Mouse (Mus musculus) liver, adult 2 months (tissue): ENCODE data around the gene 6330409D20Rik. TPM values are rescaled to one million over a fixed set of nuclear protein-coding genes. Genes with fewer than 3 reads are reported as not detected.

Source experiments
- DNase-seq: peaks from one replicate; pipeline ENCODE4 v3.0.0-alpha.2; 2011; ENCODE audit warnings: low read depth, low spot score; ENCODE audit errors: extremely low read depth
- H3K27ac ChIP-seq: fragments of 200-500 bp; replicated peaks from 2 replicates; pipeline ENCODE4 v1.5.1; 2012; ENCODE audit warnings: low read depth, mild to moderate bottlenecking, control low read depth, inconsistent platforms, low read length; ENCODE audit not compliant: insufficient read depth
- H3K27me3 ChIP-seq: fragments of 200-500 bp; 2 replicates; pipeline ENCODE4 v1.6.1; 2012; ENCODE audit warnings: mild to moderate bottlenecking, moderate library complexity, low read length, inconsistent platforms; ENCODE audit not compliant: control insufficient read depth, insufficient read depth
- H3K36me3 ChIP-seq: fragments of 200-500 bp; 2 replicates; pipeline ENCODE4 v1.6.1; 2012; ENCODE audit warnings: low read length, inconsistent platforms; ENCODE audit not compliant: control insufficient read depth, insufficient read depth
- H3K4me1 ChIP-seq: fragments of 200-500 bp; 2 replicates; pipeline ENCODE4 v1.6.1; 2011; ENCODE audit warnings: low read length; ENCODE audit not compliant: control insufficient read depth, insufficient read depth
- H3K4me3 ChIP-seq: fragments of 200-500 bp; 2 replicates; pipeline ENCODE4 v1.5.1; 2011; ENCODE audit warnings: low read depth, mild to moderate bottlenecking, control low read depth, low read length, moderate library complexity; ENCODE audit not compliant: insufficient read depth
- H3K79me2 ChIP-seq: fragments of 200-500 bp; 2 replicates; pipeline ENCODE4 v1.6.1; 2012; ENCODE audit warnings: inconsistent platforms, mild to moderate bottlenecking, low read length, moderate library complexity; ENCODE audit not compliant: control insufficient read depth, insufficient read depth
- H3K9ac ChIP-seq: fragments of 200-500 bp; 2 replicates; pipeline ENCODE4 v1.6.1; 2012; ENCODE audit warnings: low read depth, mild to moderate bottlenecking, control low read depth, inconsistent platforms, low read length
- CTCF ChIP-seq: fragments of 200-500 bp; IDR thresholded peaks from 2 replicates; pipeline ENCODE4 v1.5.1; 2011; ENCODE audit warnings: low read depth, low read length, control low read depth
- POLR2A ChIP-seq: fragments of 200-500 bp; IDR thresholded peaks from 2 replicates; pipeline ENCODE4 v1.6.1; 2011; ENCODE audit warnings: low read length, control low read depth; ENCODE audit not compliant: insufficient read depth; ENCODE audit errors: extremely low read depth
- WGBS: fragments of 180-500 bp; shearing (Covaris S2); methylation state at CpG from one replicate; pipeline ENCODE4 v1.1.7; 2018; 5-methylcytosine and 5-hydroxymethylcytosine counted together
- polyA plus RNA-seq: library from polyadenylated mRNA; depleted of rRNA; stranded (reverse); fragments of >200 nt; gene quantifications from 2 replicates; pipeline ENCODE4 v1.2.3, GENCODE M21; 2012
- total RNA-seq: library from RNA; depleted of rRNA; stranded (reverse); fragments of >200 nt; gene quantifications from 2 replicates; pipeline ENCODE4 v1.2.3, GENCODE M21; 2014

6330409D20Rik gene
- total and polyA plus RNA-seq, 2 experiments, result not detected

DNA sequence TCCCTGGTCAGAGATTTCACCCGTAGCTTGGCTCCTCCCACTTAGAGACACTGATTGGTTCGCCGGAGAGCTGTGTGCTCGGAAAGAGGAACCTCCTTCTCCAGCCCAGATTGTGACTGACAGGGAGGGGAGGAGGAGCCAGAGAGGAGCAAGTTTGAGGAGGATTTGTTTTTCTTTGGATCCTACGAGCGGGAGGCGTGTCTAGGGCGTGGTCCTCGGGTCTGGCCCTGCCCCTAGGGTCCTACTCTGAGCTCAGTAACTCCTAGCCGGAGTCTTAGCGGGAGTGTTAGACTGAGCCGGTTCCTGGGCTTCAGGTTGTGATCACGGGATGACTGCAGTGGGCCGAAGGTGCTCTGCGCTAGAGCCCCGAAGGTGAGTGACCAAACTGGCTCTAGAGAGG lies 13.4 kb downstream of the 6330409D20Rik start:
- Histone ChIP-seq H3K36me3 (no peaks in the 10 kb centered on the region), H3K4me1 (0 out of 2 replicates have a peak, but pooled peaks cover 3% of the 10 kb centered on the region), H3K27ac (peak overlapping the region; percentile 11; the same call in 1 of the 2 replicates), H3K4me3 (peak overlapping the region; percentile 59), H3K79me2 (no peaks in the 10 kb centered on the region), H3K27me3 (no peaks in the 10 kb centered on the region), H3K9ac (peak overlapping the region; percentile 62)
- WGBS, result 2% methylated on average over 16 of the region's 16 CpGs
- no peak for TF ChIP-seq CTCF
- peak; percentile 51; the same call in 1 of the 2 replicates for TF ChIP-seq POLR2A
- peak; percentile 93 for DNase-seq

DNA sequence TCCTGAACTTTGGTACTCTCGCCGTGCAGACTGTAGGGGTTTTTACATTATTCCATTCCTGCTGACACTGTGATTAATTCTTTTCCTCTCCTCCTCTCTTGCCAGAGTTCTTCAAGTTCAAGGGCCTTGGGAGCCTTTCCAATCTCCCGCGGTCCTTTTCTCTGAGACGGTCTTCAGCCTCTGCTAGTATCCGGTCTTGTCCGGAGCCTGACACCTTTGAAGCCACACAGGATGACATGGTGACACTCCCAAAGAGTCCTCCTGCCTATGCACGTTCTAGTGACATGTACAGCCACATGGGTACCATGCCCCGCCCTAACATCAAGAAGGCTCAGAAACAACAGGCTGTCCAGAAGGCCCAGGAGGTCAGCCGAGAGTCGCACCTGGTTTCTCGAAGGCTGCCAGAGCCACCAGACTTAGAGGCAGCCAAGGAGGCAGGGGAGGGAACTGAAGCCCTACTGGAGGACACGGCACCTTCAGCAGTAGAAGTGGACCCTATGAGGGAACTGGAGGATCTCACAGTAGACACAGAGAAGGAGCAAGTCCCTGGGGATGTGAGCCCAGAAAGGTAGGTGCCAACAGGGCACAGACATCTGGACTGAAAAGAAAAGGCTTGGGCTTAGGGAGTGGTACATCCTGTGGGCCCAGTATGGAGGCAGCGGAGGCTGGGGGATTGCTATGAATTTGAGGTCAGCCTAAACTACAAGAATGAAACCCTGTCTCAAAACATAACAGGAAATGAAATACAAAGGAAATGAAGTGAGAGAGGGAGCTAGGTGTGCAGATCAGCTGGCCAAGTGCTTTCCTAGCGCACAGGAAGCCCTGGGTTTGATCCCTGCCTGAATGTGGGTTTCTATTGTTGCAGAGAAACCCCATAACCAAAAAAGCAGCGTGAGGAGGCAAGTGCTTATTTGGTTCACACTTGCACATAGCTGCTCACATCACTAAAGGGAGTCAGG lies 15.7 kb downstream of the 6330409D20Rik start:
- no peak for DNase-seq
- Histone ChIP-seq H3K4me3 (no peak overlapping the region), H3K27me3 (no peaks in the 10 kb centered on the region), H3K9ac (no peak overlapping the region), H3K27ac (no peak overlapping the region), H3K36me3 (no peaks in the 10 kb centered on the region), H3K4me1 (no peaks in the 10 kb centered on the region), H3K79me2 (no peaks in the 10 kb centered on the region)
- 77% methylated on average over 16 of the region's 16 CpGs for WGBS
- no peak for TF ChIP-seq CTCF
- TF ChIP-seq POLR2A, result no peak

DNA sequence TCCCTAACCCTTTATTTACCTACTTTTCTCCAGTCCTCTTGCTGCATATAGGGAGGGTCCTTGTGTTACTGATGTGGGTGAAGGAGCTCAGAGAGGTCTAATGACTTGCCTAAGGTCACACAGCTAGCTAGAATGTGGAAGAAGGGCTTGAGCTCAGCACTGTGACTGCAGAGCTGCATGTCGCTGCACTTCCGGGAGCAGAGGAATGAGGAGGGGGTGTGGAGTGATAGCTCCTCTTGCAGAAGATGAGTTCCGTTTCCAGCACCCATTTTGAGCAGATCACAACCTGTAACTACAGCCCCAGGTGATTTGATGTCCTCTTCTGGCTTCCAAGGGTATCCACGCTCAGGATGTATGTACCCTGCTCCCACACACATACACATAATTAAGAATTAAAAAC lies 16.7 kb downstream of the 6330409D20Rik start:
- Histone ChIP-seq H3K9ac (no peak overlapping the region), H3K36me3 (no peaks in the 10 kb centered on the region), H3K27ac (no peak overlapping the region), H3K4me3 (no peak overlapping the region), H3K79me2 (no peaks in the 10 kb centered on the region), H3K27me3 (no peaks in the 10 kb centered on the region), H3K4me1 (no peaks in the 10 kb centered on the region)
- 90% methylated on average over 4 of the region's 4 CpGs for WGBS
- TF ChIP-seq CTCF (no peak), POLR2A (no peak)
- no peak for DNase-seq

DNA sequence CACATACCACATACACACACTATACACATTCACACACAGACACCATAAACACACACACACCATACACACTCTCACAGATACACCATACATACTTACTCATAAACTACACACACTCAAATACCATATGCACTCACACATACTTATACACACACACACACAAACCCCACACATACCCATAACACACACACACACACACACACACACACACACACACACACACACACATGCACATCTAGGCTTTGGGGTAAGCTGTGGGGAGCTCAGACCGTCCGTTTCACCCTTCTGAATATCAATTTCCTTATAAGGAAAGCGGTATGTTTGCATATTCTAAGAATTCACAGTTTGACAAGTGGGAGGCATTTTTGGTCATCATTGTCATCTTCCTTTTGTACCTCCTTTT lies 18.2 kb downstream of the 6330409D20Rik start:
- WGBS, result 83% methylated on average over 3 of the region's 3 CpGs
- TF ChIP-seq POLR2A, result no peak
- no peak for TF ChIP-seq CTCF
- no peaks in the 10 kb centered on the region for H3K27me3 ChIP-seq
- no peaks in the 10 kb centered on the region for H3K79me2 ChIP-seq
- H3K27ac ChIP-seq, result no peak overlapping the region
- no peaks in the 10 kb centered on the region for H3K4me1 ChIP-seq
- H3K9ac ChIP-seq, result no peak overlapping the region
- H3K36me3 ChIP-seq, result no peaks in the 10 kb centered on the region
- H3K4me3 ChIP-seq, result no peak overlapping the region
- no peak for DNase-seq

DNA sequence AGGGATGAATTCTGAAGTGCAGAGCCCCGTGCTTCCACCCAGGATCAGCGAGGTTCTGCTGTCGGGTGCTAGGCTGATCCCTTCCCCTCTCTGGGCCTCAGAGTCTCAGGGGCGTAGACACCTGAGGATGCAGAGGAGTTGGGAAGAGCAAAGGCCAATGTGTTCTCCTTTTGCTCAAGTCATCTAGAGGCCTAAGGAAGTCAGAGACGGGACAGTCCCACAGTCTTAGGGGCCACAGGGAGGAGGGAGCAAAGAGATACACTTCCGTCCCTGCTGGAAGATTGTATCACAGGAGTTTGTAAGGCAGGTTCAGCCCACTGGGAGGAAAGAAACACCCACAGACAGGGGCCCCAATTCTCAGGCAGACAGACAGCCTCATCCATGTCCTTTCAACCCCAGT lies 18.8 kb downstream of the 6330409D20Rik start:
- Histone ChIP-seq H3K36me3 (no peaks in the 10 kb centered on the region), H3K4me1 (no peaks in the 10 kb centered on the region), H3K4me3 (no peak overlapping the region), H3K79me2 (no peaks in the 10 kb centered on the region), H3K9ac (no peak overlapping the region), H3K27me3 (no peaks in the 10 kb centered on the region), H3K27ac (no peak overlapping the region)
- TF ChIP-seq POLR2A, result no peak
- TF ChIP-seq CTCF, result no peak
- 72% methylated on average over 6 of the region's 6 CpGs for WGBS
- no peak for DNase-seq

DNA sequence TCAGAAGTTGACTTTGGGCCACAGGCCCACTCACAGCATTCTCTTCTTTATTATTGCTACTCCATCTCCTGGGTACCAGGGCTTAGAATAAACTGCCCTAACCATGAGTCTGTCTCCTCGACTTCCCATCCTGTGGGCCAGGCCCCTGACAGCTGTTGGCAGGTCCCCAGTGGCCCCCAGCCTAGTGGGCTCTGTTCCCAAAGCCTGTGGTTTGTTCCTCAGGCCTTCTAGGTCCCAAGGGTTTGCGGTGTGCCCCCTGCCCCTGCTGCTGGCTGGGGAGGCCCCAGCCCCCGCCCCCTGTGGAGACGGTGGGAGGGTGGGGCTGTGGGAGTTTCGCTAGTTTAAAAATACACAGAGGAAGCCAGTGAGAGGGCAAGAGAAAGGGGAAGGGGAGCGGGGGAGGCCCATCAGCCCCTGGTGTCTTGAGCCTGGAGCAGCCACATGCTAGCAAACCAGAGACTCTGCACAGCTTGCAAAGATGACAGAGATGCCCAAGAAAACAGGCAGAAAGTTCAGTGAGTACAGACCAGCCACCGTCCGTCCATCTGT lies 20.1 kb downstream of the 6330409D20Rik start, which contains the start of gene Sh2d3c:
TSS of gene Sh2d3c (plus strand) at position 375 of the 549 bp plus-strand sequence.
- Histone ChIP-seq H3K36me3 (no peaks in the 10 kb centered on the region), H3K4me1 (no peaks in the 10 kb centered on the region), H3K79me2 (no peaks in the 10 kb centered on the region), H3K27me3 (no peaks in the 10 kb centered on the region), H3K4me3 (no peak within 1 kb of the TSS), H3K27ac (no peak within 1 kb of the TSS), H3K9ac (no peak within 1 kb of the TSS; the same call in 1 of the 2 replicates)
- TF ChIP-seq POLR2A (no peak), CTCF (no peak)
- WGBS, result 77% methylated on average over 8 of the region's 8 CpGs
- no peak for DNase-seq
